Mouse (Mus musculus) kidney, adult 11 months (tissue): ENCODE data around the gene 9430097D07Rik.

Experiments used
- DNase-seq: peaks from one replicate; pipeline ENCODE4 v3.0.0; 2022

9430097D07Rik gene

GRCm38 (mm10) chr2:32530479-32530878 is 45.0 kb downstream of the 9430097D07Rik start:
- peak; percentile 59 for DNase-seq

GRCm38 (mm10) chr2:32528326-32528725 is 47.2 kb downstream of the 9430097D07Rik start:
- no peak for DNase-seq

GRCm38 (mm10) chr2:32527468-32527966 is 48.0 kb downstream of the 9430097D07Rik start:
- DNase-seq, result peak; percentile 91

GRCm38 (mm10) chr2:32525816-32526215 is 49.7 kb downstream of the 9430097D07Rik start:
- peak; percentile 75 for DNase-seq

- peak; percentile 95 for DNase-seq
Measured at GRCm38 (mm10) chr2:32524536-32525031, 50.9 kb downstream of the 9430097D07Rik start.
